Mouse (Mus musculus): Measurements from ENCODE around the gene Ube2l3. TPM values are rescaled to one million over a fixed set of nuclear protein-coding genes. Genes with fewer than 3 reads are reported as not detected.

Gene Ube2l3
- polyA plus RNA-seq, 2 experiments = 124 to 323 TPM

DNA sequence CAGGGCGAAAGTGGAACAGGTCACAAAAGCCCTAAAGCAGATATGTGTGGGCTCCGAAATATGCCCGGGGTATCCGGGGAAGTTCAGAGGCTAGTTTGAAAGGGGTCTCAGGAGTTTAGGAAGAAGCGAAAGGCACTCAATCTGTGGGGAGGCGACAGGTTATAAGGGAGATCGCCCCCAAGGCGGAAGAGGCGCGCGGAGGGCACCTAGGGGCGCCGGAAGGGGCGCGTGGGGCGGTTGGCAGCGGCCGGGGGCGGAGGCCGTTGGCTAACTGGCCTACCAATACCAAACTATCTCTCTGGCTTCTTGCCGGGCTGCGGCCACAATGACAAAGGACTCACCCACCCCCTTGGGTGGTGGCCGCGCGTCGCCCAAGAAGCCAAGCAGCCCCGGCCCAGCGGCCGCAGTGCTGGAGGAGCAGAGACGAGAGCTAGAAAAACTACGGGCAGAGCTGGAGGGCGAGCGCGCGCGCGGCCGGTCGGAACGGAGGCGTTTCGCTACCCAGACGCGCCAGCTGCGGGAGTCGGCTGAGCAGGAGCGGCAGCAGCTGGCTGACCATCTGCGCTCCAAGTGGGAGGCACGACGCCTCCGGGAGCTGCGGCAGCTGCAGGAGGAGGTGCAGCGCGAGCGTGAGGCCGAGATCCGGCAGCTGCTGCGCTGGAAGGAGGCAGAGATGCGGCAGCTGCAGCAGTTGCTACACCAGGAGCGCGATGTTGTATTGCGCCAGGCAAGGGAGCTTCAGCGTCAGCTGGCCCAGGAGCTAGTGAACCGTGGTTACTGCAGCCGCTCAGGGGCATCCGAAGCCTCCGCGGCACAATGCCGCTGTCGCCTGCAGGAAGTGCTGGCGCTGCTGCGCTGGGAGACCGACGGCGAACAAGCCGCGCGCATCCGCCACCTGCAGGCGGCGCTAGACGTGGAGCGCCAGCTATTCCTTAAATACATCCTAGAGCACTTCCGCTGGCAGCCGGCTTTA is 6.2 kb upstream of the Ube2l3 start, which contains the start of gene Rimbp3:
Gene Rimbp3 (plus strand): TSS at position 215 of the 973 bp plus-strand sequence.
- peak; percentile 50; the same call in 1 of the 2 replicates for TF ChIP-seq POLR2A (IDR thresholded peaks at IDR 0.05; ENCODE audit: borderline replicate concordance, extremely low read depth, insufficient read depth, insufficient read length)
- H3K36me3 ChIP-seq (ENCODE audit: control insufficient read depth, insufficient read depth, low read length) = no peaks in the 10 kb centered on the region
- peak within 1 kb of the TSS; percentile 60 for H3K9ac ChIP-seq (ENCODE audit: low read depth, low read length, severe bottlenecking)
- peaks cover 10% of the 10 kb centered on the region for H3K4me1 ChIP-seq (ENCODE audit: control insufficient read depth, insufficient read depth, low read length)
- H3K27ac ChIP-seq (replicated peaks; ENCODE audit: low read depth, low read length) = no peak within 1 kb of the TSS
- peak; percentile 88 for DNase-seq (ENCODE audit: low spot score)
- peak within 1 kb of the TSS; percentile 98 for H3K4me2 ChIP-seq (replicated peaks; ENCODE audit: low read depth, low read length, severe bottlenecking)
- H3K27me3 ChIP-seq (ENCODE audit: control insufficient read depth, insufficient read depth, low read length) = peaks cover 15% of the 10 kb centered on the region
- under 1% methylated on average over 77 of the region's 85 CpGs for WGBS
- no peaks in the 10 kb centered on the region for H3K9me3 ChIP-seq (ENCODE audit: control insufficient read depth, low read length)
- peak; percentile 78 for ATAC-seq (ENCODE audit: low FRiP score, low read depth)
- H3K4me3 ChIP-seq (replicated peaks; ENCODE audit: low read length) = peak within 1 kb of the TSS; percentile 62

DNA sequence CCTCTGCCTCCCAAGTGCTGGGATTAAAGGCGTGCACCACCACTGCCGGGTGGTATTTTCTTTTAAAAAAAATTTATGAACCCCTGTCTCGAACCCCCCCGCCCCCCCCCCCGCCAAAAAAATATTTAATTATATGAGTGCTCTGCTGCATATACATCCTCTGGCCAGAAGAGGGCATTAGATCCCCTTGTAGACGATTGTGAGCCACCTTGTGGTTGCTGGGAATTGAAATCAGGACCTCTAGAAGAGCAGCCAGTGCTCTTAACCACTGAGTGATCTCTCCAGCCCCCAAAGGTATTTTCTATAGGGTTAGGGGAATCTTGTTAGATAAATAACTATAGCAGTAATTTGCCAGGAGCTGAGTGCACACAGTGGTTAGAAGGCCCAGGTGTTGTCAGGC is 2.5 kb upstream of the Ube2l3 start:
- ATAC-seq (ENCODE audit: low FRiP score, low read depth) = no peak
- 2% methylated on average over 6 of the region's 6 CpGs for WGBS
- Histone ChIP-seq H3K4me3 (replicated peaks; ENCODE audit: low read length) (no peak overlapping the region), H3K27ac (replicated peaks; ENCODE audit: low read depth, low read length) (no peak overlapping the region), H3K9ac (ENCODE audit: low read depth, low read length, severe bottlenecking) (no peak overlapping the region), H3K4me2 (replicated peaks; ENCODE audit: low read depth, low read length, severe bottlenecking) (no peak overlapping the region), H3K36me3 (ENCODE audit: control insufficient read depth, insufficient read depth, low read length) (no peaks in the 10 kb centered on the region), H3K9me3 (ENCODE audit: control insufficient read depth, low read length) (no peaks in the 10 kb centered on the region), H3K4me1 (ENCODE audit: control insufficient read depth, insufficient read depth, low read length) (peaks cover 8% of the 10 kb centered on the region), H3K27me3 (ENCODE audit: control insufficient read depth, insufficient read depth, low read length) (peaks cover 3% of the 10 kb centered on the region; the same call in 1 of the 2 replicates)
- no peak for TF ChIP-seq POLR2A (IDR thresholded peaks at IDR 0.05; ENCODE audit: borderline replicate concordance, extremely low read depth, insufficient read depth, insufficient read length)
- DNase-seq (ENCODE audit: low spot score) = peak; percentile 14

DNA sequence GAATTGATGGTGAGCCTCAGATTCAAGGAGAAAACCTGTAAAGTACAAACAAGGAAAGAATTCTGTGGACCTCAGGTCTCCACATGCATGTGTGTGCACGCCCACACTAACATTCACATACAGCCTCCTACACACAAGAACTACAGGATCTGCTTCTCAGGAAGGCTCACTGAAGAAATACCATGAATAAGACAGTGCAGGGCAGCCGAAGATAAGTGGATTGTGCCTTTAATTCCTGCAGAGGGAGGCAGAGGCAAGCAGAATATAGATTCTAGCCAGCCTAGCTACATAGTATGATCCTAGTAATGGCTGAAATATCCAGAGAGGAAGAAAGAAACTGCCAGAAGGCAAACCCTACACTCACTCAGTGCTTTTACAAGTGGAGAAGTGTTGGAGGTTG is 472 bp downstream of the Ube2l3 start:
- H3K27ac ChIP-seq (replicated peaks; ENCODE audit: low read depth, low read length) = no peak overlapping the region
- peak; percentile 49 for DNase-seq (ENCODE audit: low spot score)
- no peak for TF ChIP-seq POLR2A (IDR thresholded peaks at IDR 0.05; ENCODE audit: borderline replicate concordance, extremely low read depth, insufficient read depth, insufficient read length)

DNA sequence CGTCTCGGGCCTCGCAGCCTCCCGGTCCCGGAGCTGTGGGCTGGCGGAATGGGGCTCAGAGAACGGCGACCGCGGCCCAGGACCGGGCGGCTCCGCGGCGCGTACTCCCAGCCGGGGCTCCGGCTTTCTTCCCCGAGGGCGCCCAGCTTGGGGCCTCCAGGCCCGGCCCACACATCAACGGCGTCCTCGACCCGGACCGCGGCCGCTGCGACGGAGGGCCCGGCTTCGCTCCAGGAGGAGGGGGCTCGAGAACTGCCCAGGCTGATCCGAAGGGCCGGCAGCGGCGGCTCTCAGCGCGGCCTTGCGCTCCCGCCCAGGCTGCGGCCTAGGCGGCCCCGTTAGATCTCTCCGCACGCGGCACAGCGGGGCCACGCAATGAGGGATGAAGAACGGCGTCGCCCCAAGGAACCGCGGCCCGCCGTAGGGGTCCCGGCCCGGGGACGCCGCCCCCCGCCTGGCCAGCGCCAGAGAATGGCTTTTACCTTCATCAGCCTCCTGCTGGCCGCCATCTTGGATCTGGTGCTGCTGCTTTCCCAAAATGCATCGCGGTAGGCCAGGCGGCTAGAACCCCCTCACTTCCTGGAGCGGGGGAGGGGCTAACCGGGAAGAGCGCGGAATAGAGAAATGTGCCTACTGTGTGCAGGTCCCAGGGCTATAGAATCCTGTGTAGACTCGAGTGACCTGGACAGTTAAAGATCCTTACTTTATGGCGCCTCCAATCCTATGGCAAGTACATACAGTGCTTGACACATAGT is 1.3 kb downstream of the Ube2l3 start:
- WGBS = under 1% methylated on average over 47 of the region's 72 CpGs
- peak overlapping the region; percentile 58 for H3K4me2 ChIP-seq (replicated peaks; ENCODE audit: low read depth, low read length, severe bottlenecking)
- no peaks in the 10 kb centered on the region for H3K9me3 ChIP-seq (ENCODE audit: control insufficient read depth, low read length)
- peak; percentile 90 for ATAC-seq (ENCODE audit: low FRiP score, low read depth)
- H3K9ac ChIP-seq (ENCODE audit: low read depth, low read length, severe bottlenecking) = peak overlapping the region; percentile 100
- H3K4me1 ChIP-seq (ENCODE audit: control insufficient read depth, insufficient read depth, low read length) = peaks cover 10% of the 10 kb centered on the region; the same call in 1 of the 2 replicates
- TF ChIP-seq POLR2A (IDR thresholded peaks at IDR 0.05; ENCODE audit: borderline replicate concordance, extremely low read depth, insufficient read depth, insufficient read length) = peak; percentile 48; the same call in 1 of the 2 replicates
- peak overlapping the region; percentile 100 for H3K4me3 ChIP-seq (replicated peaks; ENCODE audit: low read length)
- H3K27me3 ChIP-seq (ENCODE audit: control insufficient read depth, insufficient read depth, low read length) = no peaks in the 10 kb centered on the region
- peak; percentile 86 for DNase-seq (ENCODE audit: low spot score)
- peak overlapping the region; percentile 82 for H3K27ac ChIP-seq (replicated peaks; ENCODE audit: low read depth, low read length)
- H3K36me3 ChIP-seq (ENCODE audit: control insufficient read depth, insufficient read depth, low read length) = peaks cover 9% of the 10 kb centered on the region; the same call in 1 of the 2 replicates

More for the DNA sequence above, 472 bp downstream of the Ube2l3 start:
- Histone ChIP-seq H3K9me3 (ENCODE audit: control insufficient read depth, low read length) (no peaks in the 10 kb centered on the region), H3K4me3 (replicated peaks; ENCODE audit: low read length) (0 out of 2 replicates have a peak overlapping the region, but pooled peaks have one; percentile 100), H3K36me3 (ENCODE audit: control insufficient read depth, insufficient read depth, low read length) (peaks cover 5% of the 10 kb centered on the region; the same call in 1 of the 2 replicates), H3K27me3 (ENCODE audit: control insufficient read depth, insufficient read depth, low read length) (no peaks in the 10 kb centered on the region), H3K4me2 (replicated peaks; ENCODE audit: low read depth, low read length, severe bottlenecking) (peak overlapping the region; percentile 58; the same call in 1 of the 2 replicates), H3K9ac (ENCODE audit: low read depth, low read length, severe bottlenecking) (no peak overlapping the region), H3K4me1 (ENCODE audit: control insufficient read depth, insufficient read depth, low read length) (peaks cover 8% of the 10 kb centered on the region; the same call in 1 of the 2 replicates)
- 58% methylated on average over 2 of the region's 2 CpGs for WGBS
- no peak for ATAC-seq (ENCODE audit: low FRiP score, low read depth)

Data from limb, embryonic 14.5 days (tissue).